Mouse (Mus musculus) heart, postnatal 0 days (tissue): ENCODE results near the gene Ptgr1.

Experiments
- CTCF ChIP-seq: IDR thresholded peaks from 2 replicates; pipeline ENCODE4 v1.5.1; 2016; ENCODE audit warnings: antibody characterized with exemption, control low read depth, low read depth
- EP300 ChIP-seq: IDR thresholded peaks from 2 replicates; pipeline ENCODE4 v1.6.1; 2016; ENCODE audit warnings: antibody characterized with exemption, low read depth

- TF ChIP-seq CTCF (no peak), EP300 (no peak)
These were observed 19.3 kb upstream of the Ptgr1 start for GRCm38 (mm10) chr4:59006211-59006610.
